In genomic region chr1:191396446-191396845, GRCm38 (mm10) we compare ENCODE assay signal across 8 mouse cellular contexts. TPM values are rescaled to one million over a fixed set of nuclear protein-coding genes. Genes with fewer than 3 reads are reported as not detected.
A peak's percentile ranks its signal among the peaks of the same experiment; 100 is the strongest.
DNase-seq lines count a peak whose midpoint lies in the region; ATAC-seq and TF ChIP-seq lines count a peak whose summit lies in the region.

No protein-coding gene starts in this region.

- peak overlapping the region; percentile 82 for H3K27ac ChIP-seq in MEL (ENCODE audit: control insufficient read depth, low read depth, low read length)
- H3K27ac ChIP-seq in hindbrain, embryonic 13.5 days, result peak overlapping the region; percentile 79
- H3K27ac ChIP-seq in liver, adult 2 months (replicated peaks; ENCODE audit: insufficient read depth, low read depth, low read length), result peak overlapping the region; percentile 100
- peak overlapping the region; percentile 69 for H3K27ac ChIP-seq in midbrain, postnatal 0 days (ENCODE audit: low read depth, low read length)

- peaks cover 0 to 6% of the 10 kb centered on the region in 2 experiments; a peak in 2 of 4 replicates for H3K4me1 ChIP-seq in MEL (ENCODE audit: control insufficient read depth in 1 of 2, insufficient read depth in 2 of 2, low read length in 2 of 2)
- peaks cover 43% of the 10 kb centered on the region for H3K4me1 ChIP-seq in erythroblast, embryonic 14.5 days (ENCODE audit: control insufficient read depth)
- peaks cover 8% of the 10 kb centered on the region; the same call in 1 of the 2 replicates for H3K4me1 ChIP-seq in hindbrain, embryonic 13.5 days (replicated peaks)
- peaks cover 8% of the 10 kb centered on the region for H3K4me1 ChIP-seq in liver, adult 2 months (ENCODE audit: control insufficient read depth, insufficient read depth, low read length)
- no peaks in the 10 kb centered on the region for H3K4me1 ChIP-seq in midbrain, postnatal 0 days (ENCODE audit: insufficient read depth, low read length)

- DNase-seq in heart, adult 11 months, result peak; percentile 98
- DNase-seq in heart, adult 9 months (ENCODE audit: low spot score in 2 of 2), result no peak
- no peak for DNase-seq in MEL (ENCODE audit: low read depth, low spot score)
- no peak for DNase-seq in liver, adult 2 months (ENCODE audit: extremely low read depth, low read depth, low spot score)
- peak; percentile 31 for DNase-seq in midbrain, postnatal 0 days (ENCODE audit: low spot score)
- DNase-seq in urinary bladder, postnatal 36 days (ENCODE audit: low spot score in 2 of 2), result peak; percentile 54 to 62

- no peak for TF ChIP-seq POLR2A in MEL (IDR thresholded peaks at IDR 0.05; ENCODE audit: control insufficient read depth in 1 of 2, insufficient read depth in 1 of 2, low read depth in 1 of 2, low read length in 2 of 2, poor library complexity in 1 of 2)
- TF ChIP-seq POLR2A in liver, adult 2 months (IDR thresholded peaks at IDR 0.05; ENCODE audit: extremely low read depth, insufficient read depth, low read length), result no peak

- no peak for TF ChIP-seq EP300 in MEL (IDR thresholded peaks at IDR 0.05; ENCODE audit: low read depth in 1 of 2, low read length in 2 of 2)

- peak overlapping the region; percentile 95 to 100 for H3K4me3 ChIP-seq in MEL (ENCODE audit: control insufficient read depth in 1 of 2, insufficient read depth in 1 of 2, low read depth in 2 of 2, low read length in 2 of 2)
- peak overlapping the region; percentile 78 for H3K4me3 ChIP-seq in erythroblast, embryonic 14.5 days (replicated peaks)
- H3K4me3 ChIP-seq in hindbrain, embryonic 13.5 days, result peak overlapping the region; percentile 72
- H3K4me3 ChIP-seq in liver, adult 2 months (ENCODE audit: insufficient read depth, low read depth, low read length), result peak overlapping the region; percentile 100
- peak overlapping the region; percentile 65 for H3K4me3 ChIP-seq in midbrain, postnatal 0 days (ENCODE audit: low read depth, low read length)

- no peak for TF ChIP-seq CTCF in MEL (IDR thresholded peaks at IDR 0.05 in 2 of 3, conservative IDR thresholded peaks at IDR 0.05 in 1 of 3; ENCODE audit: control insufficient read depth in 1 of 3, insufficient read depth in 1 of 3, low read depth in 2 of 3, low read length in 3 of 3, poor library complexity in 1 of 3, severe bottlenecking in 1 of 3)
- no peak for TF ChIP-seq CTCF in liver, adult 2 months (IDR thresholded peaks at IDR 0.05; ENCODE audit: low read depth, low read length)
- TF ChIP-seq CTCF in midbrain, postnatal 0 days (IDR thresholded peaks at IDR 0.05), result no peak

- H3K27me3 ChIP-seq in MEL (ENCODE audit: control insufficient read depth in 1 of 2, insufficient read depth in 2 of 2, low read length in 2 of 2), result no peaks in the 10 kb centered on the region
- H3K27me3 ChIP-seq in erythroblast, embryonic 14.5 days (ENCODE audit: control insufficient read depth), result peaks cover 3% of the 10 kb centered on the region
- peaks cover 10% of the 10 kb centered on the region for H3K27me3 ChIP-seq in hindbrain, embryonic 13.5 days
- H3K27me3 ChIP-seq in liver, adult 2 months (ENCODE audit: control insufficient read depth, insufficient read depth, low read length), result no peaks in the 10 kb centered on the region
- no peaks in the 10 kb centered on the region for H3K27me3 ChIP-seq in midbrain, postnatal 0 days (ENCODE audit: insufficient read depth, low read length)

- H3K9me3 ChIP-seq in MEL (replicated peaks; ENCODE audit: insufficient read depth, low read length), result no peaks in the 10 kb centered on the region
- no peaks in the 10 kb centered on the region for H3K9me3 ChIP-seq in erythroblast, embryonic 14.5 days (ENCODE audit: control insufficient read depth, low read length)
- no peaks in the 10 kb centered on the region for H3K9me3 ChIP-seq in hindbrain, embryonic 13.5 days
- H3K9me3 ChIP-seq in midbrain, postnatal 0 days (ENCODE audit: low read length), result no peaks in the 10 kb centered on the region

- TF ChIP-seq RAD21 in MEL (IDR thresholded peaks at IDR 0.05; ENCODE audit: low read depth, low read length), result no peak

- peaks cover 37% of the 10 kb centered on the region for H3K79me2 ChIP-seq in MEL (ENCODE audit: control insufficient read depth, insufficient read depth, low read length, poor library complexity)
- peaks cover 14% of the 10 kb centered on the region for H3K79me2 ChIP-seq in liver, adult 2 months (ENCODE audit: control insufficient read depth, insufficient read depth, low read length)

- ATAC-seq in hindbrain, embryonic 13.5 days (ENCODE audit: low FRiP score), result peak; percentile 16; the same call in 1 of the 2 replicates
- ATAC-seq in midbrain, postnatal 0 days (ENCODE audit: low FRiP score), result no peak

- peak overlapping the region; percentile 62 for H3K4me2 ChIP-seq in hindbrain, embryonic 13.5 days
- peak overlapping the region; percentile 53 for H3K4me2 ChIP-seq in midbrain, postnatal 0 days (ENCODE audit: low read depth, low read length, poor library complexity, severe bottlenecking)

- WGBS in hindbrain, embryonic 13.5 days, result under 1% methylated on average over 46 of the region's 74 CpGs
- WGBS in liver, adult 2 months, result under 1% methylated on average over 65 of the region's 74 CpGs
- 3% methylated on average over 8 of the region's 74 CpGs for WGBS in midbrain, postnatal 0 days

- H3K9ac ChIP-seq in MEL (ENCODE audit: control insufficient read depth, low read depth, low read length, poor library complexity, severe bottlenecking), result peak overlapping the region; percentile 99
- H3K9ac ChIP-seq in hindbrain, embryonic 13.5 days, result peak overlapping the region; percentile 77
- H3K9ac ChIP-seq in liver, adult 2 months (ENCODE audit: low read depth, low read length), result peak overlapping the region; percentile 100
- H3K9ac ChIP-seq in midbrain, postnatal 0 days (replicated peaks; ENCODE audit: low read length, poor library complexity, severe bottlenecking), result peak overlapping the region; percentile 51

- H3K36me3 ChIP-seq in MEL (ENCODE audit: control insufficient read depth in 1 of 2, insufficient read depth in 2 of 2, low read length in 2 of 2), result peaks cover 0 to 19% of the 10 kb centered on the region in 2 experiments; a peak in 2 of 4 replicates
- no peaks in the 10 kb centered on the region; the same call in 1 of the 2 replicates for H3K36me3 ChIP-seq in erythroblast, embryonic 14.5 days (ENCODE audit: control insufficient read depth)
- no peaks in the 10 kb centered on the region for H3K36me3 ChIP-seq in hindbrain, embryonic 13.5 days
- H3K36me3 ChIP-seq in liver, adult 2 months (ENCODE audit: control insufficient read depth, insufficient read depth, low read length), result no peaks in the 10 kb centered on the region
- H3K36me3 ChIP-seq in midbrain, postnatal 0 days (ENCODE audit: insufficient read depth, low read length), result no peaks in the 10 kb centered on the region

TF ChIP-seq in MEL, 35 proteins besides CTCF, POLR2A, EP300 and RAD21:
- TF ChIP-seq SMC3 (IDR thresholded peaks at IDR 0.05; ENCODE audit: low read depth, low read length), result no peak
- TF ChIP-seq SIN3A (IDR thresholded peaks at IDR 0.05; ENCODE audit: low read length), result no peak
- TF ChIP-seq ZMIZ1 (IDR thresholded peaks at IDR 0.05; ENCODE audit: low read depth, low read length), result no peak
- no peak for TF ChIP-seq GATA1 (IDR thresholded peaks at IDR 0.05; ENCODE audit: low read depth, low read length)
- TF ChIP-seq ZNF384 (IDR thresholded peaks at IDR 0.05; ENCODE audit: low read depth, low read length), result no peak
- TF ChIP-seq POLR2AphosphoS2 (IDR thresholded peaks at IDR 0.05; ENCODE audit: low read length), result no peak
- TF ChIP-seq TAL1 (IDR thresholded peaks at IDR 0.05; ENCODE audit: low read length), result no peak
- TF ChIP-seq TBP (IDR thresholded peaks at IDR 0.05; ENCODE audit: low read depth, low read length), result no peak
- no peak for TF ChIP-seq ZC3H11A (IDR thresholded peaks at IDR 0.05; ENCODE audit: low read depth, low read length)
- TF ChIP-seq RCOR1 (IDR thresholded peaks at IDR 0.05; ENCODE audit: low read depth, low read length), result no peak
- no peak for TF ChIP-seq POLR2AphosphoS5 (IDR thresholded peaks at IDR 0.05; ENCODE audit: borderline replicate concordance, low read depth, low read length)
- TF ChIP-seq MAX (IDR thresholded peaks at IDR 0.05; ENCODE audit: low read length), result no peak
- TF ChIP-seq MEF2A (IDR thresholded peaks at IDR 0.05; ENCODE audit: extremely low read depth, insufficient replicate concordance, low read depth, low read length, poor library complexity, severe bottlenecking), result no peak
- no peak for TF ChIP-seq JUND (IDR thresholded peaks at IDR 0.05; ENCODE audit: low read depth, low read length)
- TF ChIP-seq NELFE (IDR thresholded peaks at IDR 0.05; ENCODE audit: low read depth, low read length), result no peak
- no peak for TF ChIP-seq MAFK (IDR thresholded peaks at IDR 0.05; ENCODE audit: borderline replicate concordance, low read depth, low read length)
- TF ChIP-seq CHD2 (IDR thresholded peaks at IDR 0.05; ENCODE audit: low read length), result no peak
- no peak for TF ChIP-seq BHLHE40 (IDR thresholded peaks at IDR 0.05; ENCODE audit: borderline replicate concordance, low read depth, low read length)
- TF ChIP-seq USF2 (IDR thresholded peaks at IDR 0.05; ENCODE audit: borderline replicate concordance in 1 of 2, insufficient read depth in 1 of 2, low read depth in 1 of 2, low read length in 2 of 2), result no peak

RNA-seq across cellular contexts. Expression of gene Ppp2r5a, which starts 6.6 kb away (rescaled TPM):
- 46.6 and 55.7 TPM in 2 replicates for total RNA-seq in MEL (2012; rRNA removed)
- 10 to 100 TPM in 1 of 2 experiments, not detected in 1; 48.6 TPM for polyA plus RNA-seq in MEL (2012; ENCODE audit: insufficient read depth in 1 of 2, insufficient read length in 2 of 2, low read depth in 1 of 2, low replicate concordance in 2 of 2, missing spikeins in 1 of 2)
- 5.6 and 5.9 TPM in 2 replicates for polyA plus RNA-seq in erythroblast, embryonic 14.5 days (2012)
- polyA plus RNA-seq in hindbrain, embryonic 13.5 days (2015; fragmentation: Nextera tagmentation; extraction: Ambion mirVana), result 5.3 and 7.5 TPM in 2 replicates
- total RNA-seq in liver, adult 2 months (2014; rRNA removed), result 149 and 170 TPM in 2 replicates
- 75.3 and 80.3 TPM in 2 replicates for polyA plus RNA-seq in liver, adult 2 months (2012; rRNA removed)
- total RNA-seq in midbrain, postnatal 0 days (2014; rRNA removed), result 39.1 and 63.2 TPM in 2 replicates
- polyA plus RNA-seq in midbrain, postnatal 0 days (2015; fragmentation: Nextera tagmentation; extraction: Ambion mirVana), result 9.8 and 10.6 TPM in 2 replicates

Comparison
In these comparisons a context has a peak if more than half of its experiments do, and no peak if none do; other contexts are left out.
1. DNase-seq: peak in heart, adult 11 months (single experiment), midbrain, postnatal 0 days (single experiment) and urinary bladder, postnatal 36 days (2 of 2); none in heart, adult 9 months (0 of 2), MEL (single experiment) and liver, adult 2 months (single experiment).
2. Peak in every context shown above with its lines, with median percentiles within 50 percentile points of each other: H3K27ac ChIP-seq, H3K4me3 ChIP-seq and H3K9ac ChIP-seq.